Comparison of ENCODE assay signal across 9 mouse cellular contexts in genomic region chr4:96028412-96028811, GRCm38 (mm10).
A peak's percentile ranks its signal among the peaks of the same experiment; 100 is the strongest.
DNase-seq lines count a peak whose midpoint lies in the region; ATAC-seq lines count a peak whose summit lies in the region.
"Had no signal": no experiment of that assay in that cellular context is flagged by ENCODE, and none has a peak within 500 bp of the region (broad histone marks: within the 10 kb centered on the region; RNA-seq: fewer than 3 reads in every experiment).

No protein-coding gene starts in this region.

- ATAC-seq in frontal cortex, adult (ENCODE audit: low TSS enrichment): peak; percentile 98

- peak; percentile 5 for DNase-seq in ovary, adult 18-20 months (ENCODE audit: low spot score)
- no peak for DNase-seq in ovary, postnatal 36 days (ENCODE audit: low spot score)
- peak; percentile 37 to 41 for DNase-seq in left cerebral cortex, adult 9 months (ENCODE audit: low spot score in 2 of 2)
- peak; percentile 62 for DNase-seq in telencephalon, adult 2 months (ENCODE audit: low read depth, low spot score)
- DNase-seq in kidney, postnatal 4 days: no peak
- no peak for DNase-seq in thymus, postnatal 25 days
- no peak for DNase-seq in testis, postnatal 14 days (ENCODE audit: low spot score)
- DNase-seq: thymus, postnatal 14 days had no signal

Comparison
In these comparisons a context has a peak if more than half of its experiments do, and no peak if none do; other contexts are left out.
1. DNase-seq: peak in ovary, adult 18-20 months (single experiment), left cerebral cortex, adult 9 months (2 of 2) and telencephalon, adult 2 months (single experiment); none in ovary, postnatal 36 days (single experiment), kidney, postnatal 4 days (0 of 2), thymus, postnatal 25 days (single experiment) and testis, postnatal 14 days (single experiment).